ENCODE assay signal across 8 mouse cellular contexts in genomic region chr4:129795151-129795860, GRCm38 (mm10). TPM values are rescaled to one million over a fixed set of nuclear protein-coding genes. Genes with fewer than 3 reads are reported as not detected.
A peak's percentile ranks its signal among the peaks of the same experiment; 100 is the strongest.
DNase-seq lines count a peak whose midpoint lies in the region; ATAC-seq and TF ChIP-seq lines count a peak whose summit lies in the region.

No protein-coding gene starts in this region.

- peak overlapping the region; percentile 21; the same call in 1 of the 2 replicates for H3K9ac ChIP-seq in forebrain, embryonic 12.5 days
- peak overlapping the region; percentile 48 for H3K9ac ChIP-seq in limb, embryonic 13.5 days
- H3K9ac ChIP-seq in midbrain, embryonic 15.5 days, result no peak overlapping the region

- peak overlapping the region; percentile 70 for H3K27ac ChIP-seq in layer of hippocampus, adult 2 months
- peak overlapping the region; percentile 77 for H3K27ac ChIP-seq in forebrain, embryonic 12.5 days
- H3K27ac ChIP-seq in limb, embryonic 13.5 days, result peak overlapping the region; percentile 96
- H3K27ac ChIP-seq in midbrain, embryonic 15.5 days, result peak overlapping the region; percentile 52

- no peak for TF ChIP-seq CTCF in layer of hippocampus, adult 2 months (conservative IDR thresholded peaks at IDR 0.05)

- DNase-seq in layer of hippocampus, adult 2 months (ENCODE audit: low spot score in 2 of 2), result no peak
- no peak for DNase-seq in layer of hippocampus, adult 18-20 months (ENCODE audit: low spot score in 2 of 2)
- DNase-seq in heart, postnatal 14 days, result peak; percentile 50 to 60
- DNase-seq in frontal cortex, postnatal 25 days (ENCODE audit: low spot score in 2 of 2), result no peak
- no peak for DNase-seq in T-cell, adult 2 months (ENCODE audit: low spot score)

- 11% methylated on average over 17 of the region's 17 CpGs for WGBS in forebrain, embryonic 12.5 days
- WGBS in limb, embryonic 13.5 days, result 4% methylated on average over 17 of the region's 17 CpGs
- 14% methylated on average over 17 of the region's 17 CpGs for WGBS in midbrain, embryonic 15.5 days

- H3K36me3 ChIP-seq in forebrain, embryonic 12.5 days (replicated peaks), result no peaks in the 10 kb centered on the region
- no peaks in the 10 kb centered on the region for H3K36me3 ChIP-seq in limb, embryonic 13.5 days
- no peaks in the 10 kb centered on the region for H3K36me3 ChIP-seq in midbrain, embryonic 15.5 days (replicated peaks)

- H3K27me3 ChIP-seq in forebrain, embryonic 12.5 days, result no peaks in the 10 kb centered on the region; the same call in 1 of the 2 replicates
- no peaks in the 10 kb centered on the region for H3K27me3 ChIP-seq in limb, embryonic 13.5 days
- 0 out of 2 replicates have a peak, but pooled peaks cover 2% of the 10 kb centered on the region for H3K27me3 ChIP-seq in midbrain, embryonic 15.5 days (replicated peaks)

- H3K9me3 ChIP-seq in forebrain, embryonic 12.5 days, result no peaks in the 10 kb centered on the region
- no peaks in the 10 kb centered on the region for H3K9me3 ChIP-seq in limb, embryonic 13.5 days
- H3K9me3 ChIP-seq in midbrain, embryonic 15.5 days, result no peaks in the 10 kb centered on the region

- peak overlapping the region; percentile 39 for H3K4me2 ChIP-seq in forebrain, embryonic 12.5 days
- H3K4me2 ChIP-seq in limb, embryonic 13.5 days (replicated peaks), result peak overlapping the region; percentile 57
- peak overlapping the region; percentile 20; the same call in 1 of the 2 replicates for H3K4me2 ChIP-seq in midbrain, embryonic 15.5 days

- peak overlapping the region; percentile 13 for H3K4me3 ChIP-seq in layer of hippocampus, adult 2 months
- H3K4me3 ChIP-seq in forebrain, embryonic 12.5 days (replicated peaks), result no peak overlapping the region; the same call in 1 of the 2 replicates
- peak overlapping the region; percentile 26 for H3K4me3 ChIP-seq in limb, embryonic 13.5 days
- no peak overlapping the region for H3K4me3 ChIP-seq in midbrain, embryonic 15.5 days

- H3K4me1 ChIP-seq in forebrain, embryonic 12.5 days, result peaks cover 23% of the 10 kb centered on the region
- H3K4me1 ChIP-seq in limb, embryonic 13.5 days, result peaks cover 43% of the 10 kb centered on the region
- peaks cover 24% of the 10 kb centered on the region for H3K4me1 ChIP-seq in midbrain, embryonic 15.5 days

- intact Hi-C loops in heart, postnatal 14 days (cut with DNase I), result loop anchor here (2.0 kb wide), 1 partner anchor 23 kb away; no protein-coding TSS in a partner anchor

- ATAC-seq in forebrain, embryonic 12.5 days (ENCODE audit: low FRiP score), result peak; percentile 51; the same call in 1 of the 2 replicates
- ATAC-seq in limb, embryonic 13.5 days (ENCODE audit: low FRiP score, low read depth), result peak; percentile 88
- 0 out of 2 replicates have a peak, but pooled peaks have one; percentile 54 for ATAC-seq in midbrain, embryonic 15.5 days (replicated peaks)

RNA-seq across cellular contexts. Expression of gene Ptp4a2, which starts 15.7 kb away (rescaled TPM):
- 100 to 1,000 TPM; 134 to 137 TPM for total RNA-seq in layer of hippocampus, adult 2 months (2021)
- total RNA-seq in layer of hippocampus, adult 18-20 months (2021), result 100 to 1,000 TPM; 142 to 143 TPM
- polyA plus RNA-seq in forebrain, embryonic 12.5 days (2016; fragmentation: Nextera tagmentation; extraction: Ambion mirVana), result 375 and 407 TPM in 2 replicates
- total RNA-seq in heart, postnatal 14 days (2021), result 100 to 1,000 TPM; 212 to 215 TPM
- 370 and 392 TPM in 2 replicates for polyA plus RNA-seq in limb, embryonic 13.5 days (2015; fragmentation: Nextera tagmentation; extraction: Ambion mirVana)
- polyA plus RNA-seq in midbrain, embryonic 15.5 days (2015; fragmentation: Nextera tagmentation; extraction: Ambion mirVana), result 220 and 223 TPM in 2 replicates

RNA-seq across cellular contexts. Expression of gene Khdrbs1, which starts 53.2 kb away (rescaled TPM):
- total RNA-seq in layer of hippocampus, adult 2 months (2021), result 10 to 100 TPM; 87.4 to 92.5 TPM
- total RNA-seq in layer of hippocampus, adult 18-20 months (2021), result 10 to 100 TPM; 82.7 to 88.7 TPM
- polyA plus RNA-seq in forebrain, embryonic 12.5 days (2016; fragmentation: Nextera tagmentation; extraction: Ambion mirVana), result 229 and 231 TPM in 2 replicates
- total RNA-seq in heart, postnatal 14 days (2021), result 10 to 100 TPM; 44.2 to 49.3 TPM
- 145 and 149 TPM in 2 replicates for polyA plus RNA-seq in limb, embryonic 13.5 days (2015; fragmentation: Nextera tagmentation; extraction: Ambion mirVana)
- 137 and 138 TPM in 2 replicates for polyA plus RNA-seq in midbrain, embryonic 15.5 days (2015; fragmentation: Nextera tagmentation; extraction: Ambion mirVana)

Comparison
In these comparisons a context has a peak if more than half of its experiments do, and no peak if none do; other contexts are left out.
1. DNase-seq: peak in heart, postnatal 14 days (2 of 2); none in layer of hippocampus, adult 2 months (0 of 2), layer of hippocampus, adult 18-20 months (0 of 2), frontal cortex, postnatal 25 days (0 of 2) and T-cell, adult 2 months (single experiment).
2. H3K4me3 ChIP-seq: peak in layer of hippocampus, adult 2 months (single experiment) and limb, embryonic 13.5 days (single experiment); none in forebrain, embryonic 12.5 days (single experiment) and midbrain, embryonic 15.5 days (single experiment).
3. Peak in every context shown above with its lines, with median percentiles within 50 percentile points of each other: H3K27ac ChIP-seq, ATAC-seq and H3K4me2 ChIP-seq.